Comparison of ENCODE assay signal across 7 mouse cellular contexts in genomic region chr2:181320103-181320499, GRCm38 (mm10). TPM values are rescaled to one million over a fixed set of nuclear protein-coding genes. Genes with fewer than 3 reads are reported as not detected.
A peak's percentile ranks its signal among the peaks of the same experiment; 100 is the strongest.
DNase-seq lines count a peak whose midpoint lies in the region; ATAC-seq and TF ChIP-seq lines count a peak whose summit lies in the region.

No protein-coding gene starts in this region.

- H3K27me3 ChIP-seq in testis, adult 2 months (ENCODE audit: control insufficient read depth, insufficient read depth, low read length) = no peaks in the 10 kb centered on the region
- H3K27me3 ChIP-seq in forebrain, embryonic 12.5 days = peaks cover 20% of the 10 kb centered on the region; the same call in 1 of the 2 replicates
- peaks cover 8% of the 10 kb centered on the region for H3K27me3 ChIP-seq in liver, embryonic 14.5 days (ENCODE audit: control insufficient read depth, insufficient read depth, low read length)

- DNase-seq in testis, postnatal 14 days (ENCODE audit: low spot score) = no peak
- no peak for DNase-seq in liver, embryonic 14.5 days (ENCODE audit: low read depth in 3 of 3, low spot score in 3 of 3)
- DNase-seq in adrenal gland, adult 2 months = no peak
- no peak for DNase-seq in right cerebral cortex, adult 18-20 months

- no peak for TF ChIP-seq EP300 in liver, embryonic 14.5 days (IDR thresholded peaks at IDR 0.05; ENCODE audit: low read depth)

- peak overlapping the region; percentile 62 for H3K4me2 ChIP-seq in forebrain, embryonic 12.5 days
- H3K4me2 ChIP-seq in liver, embryonic 14.5 days (ENCODE audit: low read depth) = peak overlapping the region; percentile 62

- no peaks in the 10 kb centered on the region for H3K9me3 ChIP-seq in forebrain, embryonic 12.5 days
- no peaks in the 10 kb centered on the region for H3K9me3 ChIP-seq in liver, embryonic 14.5 days (ENCODE audit: control insufficient read depth, low read length)

- H3K4me1 ChIP-seq in testis, adult 2 months (ENCODE audit: control insufficient read depth, insufficient read depth, low read length) = peaks cover 7% of the 10 kb centered on the region
- H3K4me1 ChIP-seq in forebrain, embryonic 12.5 days = peaks cover 15% of the 10 kb centered on the region
- H3K4me1 ChIP-seq in liver, embryonic 14.5 days (replicated peaks; ENCODE audit: control insufficient read depth in 2 of 2, insufficient read depth in 2 of 2, low read length in 1 of 2) = peaks cover 7 to 15% of the 10 kb centered on the region in 2 experiments

- no peak; the same call in none of the 2 replicates for ATAC-seq in forebrain, embryonic 12.5 days (ENCODE audit: low FRiP score)
- ATAC-seq in liver, embryonic 14.5 days (ENCODE audit: insufficient read depth) = peak; percentile 26; the same call in 1 of the 2 replicates
- no peak for ATAC-seq in inflammation-experienced regulatory T-cells, adult 6 months

- no peak for TF ChIP-seq CTCF in testis, adult 2 months (IDR thresholded peaks at IDR 0.05; ENCODE audit: control insufficient read depth, insufficient read depth, insufficient replicate concordance, low read depth, low read length)
- TF ChIP-seq CTCF in liver, embryonic 14.5 days (IDR thresholded peaks at IDR 0.05; ENCODE audit: low read depth) = 0 out of 2 replicates have a peak, but pooled peaks have one; percentile 9

- no peak for TF ChIP-seq POLR2A in testis, adult 2 months (IDR thresholded peaks at IDR 0.05; ENCODE audit: control insufficient read depth, low read depth, low read length)

- peak overlapping the region; percentile 75 for H3K9ac ChIP-seq in forebrain, embryonic 12.5 days
- peak overlapping the region; percentile 80 for H3K9ac ChIP-seq in liver, embryonic 14.5 days (replicated peaks)

- 17% methylated on average over 7 of the region's 7 CpGs for WGBS in forebrain, embryonic 12.5 days
- 16% methylated on average over 7 of the region's 7 CpGs for WGBS in liver, embryonic 14.5 days (ENCODE audit: insufficient replicate concordance)

- peak overlapping the region; percentile 100 for H3K4me3 ChIP-seq in testis, adult 2 months (ENCODE audit: control insufficient read depth, low read depth, low read length)
- peak overlapping the region; percentile 59 for H3K4me3 ChIP-seq in forebrain, embryonic 12.5 days (replicated peaks)
- H3K4me3 ChIP-seq in liver, embryonic 14.5 days (ENCODE audit: insufficient read depth in 1 of 2, low read depth in 2 of 2, low read length in 2 of 2) = peak overlapping the region; percentile 72 to 78

- peak overlapping the region; percentile 96 for H3K27ac ChIP-seq in testis, adult 2 months (ENCODE audit: control insufficient read depth, insufficient read depth, low read depth, low read length)
- peak overlapping the region; percentile 75; the same call in 1 of the 2 replicates for H3K27ac ChIP-seq in forebrain, embryonic 12.5 days
- H3K27ac ChIP-seq in liver, embryonic 14.5 days = peak overlapping the region; percentile 88

- peaks cover 7% of the 10 kb centered on the region for H3K36me3 ChIP-seq in testis, adult 2 months (ENCODE audit: control insufficient read depth, insufficient read depth, low read length)
- H3K36me3 ChIP-seq in forebrain, embryonic 12.5 days (replicated peaks) = peaks cover 32% of the 10 kb centered on the region
- H3K36me3 ChIP-seq in liver, embryonic 14.5 days (replicated peaks; ENCODE audit: control insufficient read depth, insufficient read depth, low read depth) = peaks cover 24% of the 10 kb centered on the region

RNA-seq across cellular contexts. Expression of gene Rtel1, which starts 0.6 kb away (rescaled TPM):
- 71.8 and 75.1 TPM in 2 replicates for polyA plus RNA-seq in testis, adult 2 months (2012; rRNA removed)
- polyA plus RNA-seq in forebrain, embryonic 12.5 days (2016; fragmentation: Nextera tagmentation; extraction: Ambion mirVana) = 59.1 and 67.3 TPM in 2 replicates
- 39.1 and 40.3 TPM in 2 replicates for polyA plus RNA-seq in liver, embryonic 14.5 days (2012; rRNA removed)
- polyA plus RNA-seq in liver, embryonic 14.5 days (2014; fragmentation: Nextera tagmentation; extraction: Ambion mirVana) = 26.2 and 29.3 TPM in 2 replicates
- 10 to 100 TPM; 24.5 to 27.8 TPM for total RNA-seq in adrenal gland, adult 2 months (2021)
- polyA plus RNA-seq in adrenal gland, adult 2 months (2012; rRNA removed) = 23.2 and 24.2 TPM in 2 replicates
- 10 to 100 TPM; 31.4 to 34.5 (median 32.2) TPM for polyA plus RNA-seq in inflammation-experienced regulatory T-cells, adult 6 months (2017; shearing (Covaris generic))

RNA-seq across cellular contexts. Expression of gene Stmn3, which starts 5.8 kb away (rescaled TPM):
- not detected in 2 replicates for polyA plus RNA-seq in testis, adult 2 months (2012; rRNA removed)
- polyA plus RNA-seq in forebrain, embryonic 12.5 days (2016; fragmentation: Nextera tagmentation; extraction: Ambion mirVana) = 360 and 385 TPM in 2 replicates
- polyA plus RNA-seq in liver, embryonic 14.5 days (2012; rRNA removed) = 0.06 and 1.0 TPM in 2 replicates
- polyA plus RNA-seq in liver, embryonic 14.5 days (2014; fragmentation: Nextera tagmentation; extraction: Ambion mirVana) = 0.09 TPM in 1 of 2 replicates, not detected in the other
- 10 to 100 TPM in 1 of 2 experiments, 1 to 10 TPM in 1; 9.6 to 19.8 TPM for total RNA-seq in adrenal gland, adult 2 months (2021)
- polyA plus RNA-seq in adrenal gland, adult 2 months (2012; rRNA removed) = 8.8 and 17.3 TPM in 2 replicates
- polyA plus RNA-seq in inflammation-experienced regulatory T-cells, adult 6 months (2017; shearing (Covaris generic)) = not detected

RNA-seq across cellular contexts. Expression of gene Gmeb2, which starts 32.3 kb away (rescaled TPM):
- polyA plus RNA-seq in testis, adult 2 months (2012; rRNA removed) = 10.2 and 10.6 TPM in 2 replicates
- polyA plus RNA-seq in forebrain, embryonic 12.5 days (2016; fragmentation: Nextera tagmentation; extraction: Ambion mirVana) = 22.3 and 24.2 TPM in 2 replicates
- 11.0 and 12.2 TPM in 2 replicates for polyA plus RNA-seq in liver, embryonic 14.5 days (2012; rRNA removed)
- 7.6 and 10.3 TPM in 2 replicates for polyA plus RNA-seq in liver, embryonic 14.5 days (2014; fragmentation: Nextera tagmentation; extraction: Ambion mirVana)
- total RNA-seq in adrenal gland, adult 2 months (2021) = 10 to 100 TPM; 15.4 to 15.5 TPM
- 21.8 and 28.4 TPM in 2 replicates for polyA plus RNA-seq in adrenal gland, adult 2 months (2012; rRNA removed)
- 10 to 100 TPM in 2 of 3 experiments, 1 to 10 TPM in 1; 9.1 to 12.8 (median 11.0) TPM for polyA plus RNA-seq in inflammation-experienced regulatory T-cells, adult 6 months (2017; shearing (Covaris generic))

RNA-seq across cellular contexts. Expression of gene Zgpat, which starts 44.6 kb away (rescaled TPM):
- polyA plus RNA-seq in testis, adult 2 months (2012; rRNA removed) = 15.8 and 16.1 TPM in 2 replicates
- polyA plus RNA-seq in forebrain, embryonic 12.5 days (2016; fragmentation: Nextera tagmentation; extraction: Ambion mirVana) = 62.4 and 69.5 TPM in 2 replicates
- polyA plus RNA-seq in liver, embryonic 14.5 days (2012; rRNA removed) = 7.7 and 8.8 TPM in 2 replicates
- 8.4 and 10.5 TPM in 2 replicates for polyA plus RNA-seq in liver, embryonic 14.5 days (2014; fragmentation: Nextera tagmentation; extraction: Ambion mirVana)
- total RNA-seq in adrenal gland, adult 2 months (2021) = 10 to 100 TPM; 36.6 to 51.0 TPM
- 33.8 and 34.5 TPM in 2 replicates for polyA plus RNA-seq in adrenal gland, adult 2 months (2012; rRNA removed)
- 10 to 100 TPM; 18.5 to 21.8 (median 20.9) TPM for polyA plus RNA-seq in inflammation-experienced regulatory T-cells, adult 6 months (2017; shearing (Covaris generic))

RNA-seq across cellular contexts. Expression of gene Arfrp1, which starts 45.1 kb away (rescaled TPM):
- 35.9 and 43.2 TPM in 2 replicates for polyA plus RNA-seq in testis, adult 2 months (2012; rRNA removed)
- polyA plus RNA-seq in forebrain, embryonic 12.5 days (2016; fragmentation: Nextera tagmentation; extraction: Ambion mirVana) = 83.6 and 86.4 TPM in 2 replicates
- 13.3 and 21.1 TPM in 2 replicates for polyA plus RNA-seq in liver, embryonic 14.5 days (2012; rRNA removed)
- 14.8 and 16.9 TPM in 2 replicates for polyA plus RNA-seq in liver, embryonic 14.5 days (2014; fragmentation: Nextera tagmentation; extraction: Ambion mirVana)
- total RNA-seq in adrenal gland, adult 2 months (2021) = 10 to 100 TPM; 44.0 to 46.2 TPM
- polyA plus RNA-seq in adrenal gland, adult 2 months (2012; rRNA removed) = 14.8 and 19.5 TPM in 2 replicates
- polyA plus RNA-seq in inflammation-experienced regulatory T-cells, adult 6 months (2017; shearing (Covaris generic)) = 10 to 100 TPM; 60.4 to 69.3 (median 60.4) TPM

Comparison
In these comparisons a context has a peak if more than half of its experiments do, and no peak if none do; other contexts are left out.
1. RNA of gene Stmn3, which starts 5.8 kb away (polyA plus RNA-seq): 360 to 385 TPM in forebrain, embryonic 12.5 days; 8.8 to 17.3 TPM in adrenal gland, adult 2 months, 0.06 to 1.0 TPM in liver, embryonic 14.5 days, not detected in testis, adult 2 months and not detected in inflammation-experienced regulatory T-cells, adult 6 months; every median in the first group is over 10 times any median in the second.
2. Peak in every context shown above with its lines, with median percentiles within 50 percentile points of each other: H3K27ac ChIP-seq and H3K4me3 ChIP-seq.